ENCODE assay signal across 24 mouse cellular contexts in genomic region chr7:94283031-94283609, GRCm38 (mm10).
DNase-seq lines count a peak whose midpoint lies in the region; ATAC-seq lines count a peak whose summit lies in the region.
"Had no signal": no experiment of that assay in that cellular context is flagged by ENCODE, and none has a peak within 500 bp of the region (broad histone marks: within the 10 kb centered on the region; RNA-seq: fewer than 3 reads in every experiment).

No protein-coding gene starts in this region.

- H3K9ac ChIP-seq in forebrain, embryonic 12.5 days = no peak overlapping the region
- H3K9ac ChIP-seq in forebrain, embryonic 11.5 days (ENCODE audit: low read length) = no peak overlapping the region
- H3K9ac ChIP-seq in hindbrain, embryonic 16.5 days (ENCODE audit: low read depth, low read length) = no peak overlapping the region
- no peak overlapping the region for H3K9ac ChIP-seq in hindbrain, embryonic 12.5 days
- no peak overlapping the region for H3K9ac ChIP-seq in neural tube, embryonic 15.5 days (replicated peaks)
- H3K9ac ChIP-seq: limb, embryonic 15.5 days; liver, embryonic 14.5 days; lung, embryonic 14.5 days; stomach, embryonic 15.5 days had no signal

- H3K4me1 ChIP-seq in forebrain, embryonic 12.5 days = no peaks in the 10 kb centered on the region
- no peaks in the 10 kb centered on the region for H3K4me1 ChIP-seq in forebrain, embryonic 11.5 days (replicated peaks; ENCODE audit: control insufficient read depth, insufficient read depth, low read length)
- no peaks in the 10 kb centered on the region for H3K4me1 ChIP-seq in hindbrain, embryonic 16.5 days (ENCODE audit: control insufficient read depth, insufficient read depth, low read depth, low read length)
- H3K4me1 ChIP-seq in hindbrain, embryonic 12.5 days = no peaks in the 10 kb centered on the region
- H3K4me1 ChIP-seq in neural tube, embryonic 15.5 days = peaks cover 8% of the 10 kb centered on the region
- H3K4me1 ChIP-seq: heart, embryonic 10.5 days; limb, embryonic 15.5 days; megakaryocyte, embryonic 14.5 days; stomach, embryonic 15.5 days had no signal

- no peak overlapping the region for H3K27ac ChIP-seq in forebrain, embryonic 12.5 days
- no peak overlapping the region for H3K27ac ChIP-seq in forebrain, embryonic 11.5 days (ENCODE audit: low read depth, low read length)
- H3K27ac ChIP-seq in hindbrain, embryonic 16.5 days (ENCODE audit: low read depth, low read length) = no peak overlapping the region
- no peak overlapping the region for H3K27ac ChIP-seq in hindbrain, embryonic 12.5 days
- H3K27ac ChIP-seq in neural tube, embryonic 15.5 days (replicated peaks) = no peak overlapping the region
- H3K27ac ChIP-seq: gastrocnemius, adult 2 months; heart, embryonic 10.5 days; kidney, postnatal 0 days; limb, embryonic 15.5 days; liver, embryonic 14.5 days; stomach, embryonic 15.5 days had no signal

- no peak overlapping the region for H3K4me2 ChIP-seq in forebrain, embryonic 12.5 days
- no peak overlapping the region for H3K4me2 ChIP-seq in forebrain, embryonic 11.5 days (ENCODE audit: low read depth, low read length, severe bottlenecking)
- no peak overlapping the region for H3K4me2 ChIP-seq in hindbrain, embryonic 16.5 days (ENCODE audit: low read length)
- H3K4me2 ChIP-seq in hindbrain, embryonic 12.5 days (replicated peaks) = no peak overlapping the region
- no peak overlapping the region for H3K4me2 ChIP-seq in neural tube, embryonic 15.5 days
- H3K4me2 ChIP-seq: limb, embryonic 15.5 days; lung, embryonic 14.5 days; stomach, embryonic 15.5 days had no signal

- no peaks in the 10 kb centered on the region for H3K27me3 ChIP-seq in forebrain, embryonic 12.5 days
- no peaks in the 10 kb centered on the region for H3K27me3 ChIP-seq in forebrain, embryonic 11.5 days (ENCODE audit: control insufficient read depth, insufficient read depth, low read length)
- H3K27me3 ChIP-seq in hindbrain, embryonic 16.5 days (replicated peaks; ENCODE audit: control insufficient read depth, insufficient read depth, low read length) = no peaks in the 10 kb centered on the region
- no peaks in the 10 kb centered on the region for H3K27me3 ChIP-seq in hindbrain, embryonic 12.5 days
- no peaks in the 10 kb centered on the region for H3K27me3 ChIP-seq in neural tube, embryonic 15.5 days (replicated peaks)
- H3K27me3 ChIP-seq: limb, embryonic 15.5 days; megakaryocyte, embryonic 14.5 days; stomach, embryonic 15.5 days had no signal

- WGBS in forebrain, embryonic 12.5 days = 63% methylated on average over 3 of the region's 3 CpGs
- 70% methylated on average over 3 of the region's 3 CpGs for WGBS in forebrain, embryonic 11.5 days
- 45% methylated on average over 3 of the region's 3 CpGs for WGBS in hindbrain, embryonic 16.5 days
- whole genome bisulfite sequencing in hindbrain, embryonic 12.5 days = 60% methylated on average over 3 of the region's 3 CpGs
- 39% methylated on average over 3 of the region's 3 CpGs for WGBS in neural tube, embryonic 15.5 days

- no peak for DNase-seq in forebrain, embryonic 11.5 days (ENCODE audit: low spot score)
- peak; percentile 30 for DNase-seq in brain, adult 2 months (ENCODE audit: low read depth, low spot score)
- DNase-seq in gastrocnemius, postnatal 25 days = no peak
- DNase-seq in lung, postnatal 14 days = no peak
- DNase-seq: adrenal gland, postnatal 14 days; cerebellum, adult 9-10 months; gastrocnemius, adult 2 months; heart, postnatal 4 days; kidney, adult 2 months; left cerebral cortex, postnatal 4 days; lung, embryonic 14.5 days; lung, postnatal 36 days; thymus, postnatal 25 days had no signal

- ATAC-seq in forebrain, embryonic 12.5 days (ENCODE audit: low FRiP score) = 0 out of 2 replicates have a peak, but pooled peaks have one; percentile 17
- ATAC-seq in forebrain, embryonic 11.5 days (replicated peaks; ENCODE audit: low FRiP score) = no peak
- peak; percentile 58 for ATAC-seq in hindbrain, embryonic 16.5 days
- no peak for ATAC-seq in hindbrain, embryonic 12.5 days (ENCODE audit: low FRiP score)
- ATAC-seq in neural tube, embryonic 15.5 days (ENCODE audit: low FRiP score) = peak; percentile 66

- no peaks in the 10 kb centered on the region for H3K36me3 ChIP-seq in forebrain, embryonic 12.5 days (replicated peaks)
- H3K36me3 ChIP-seq in forebrain, embryonic 11.5 days (ENCODE audit: control insufficient read depth, insufficient read depth, low read length) = no peaks in the 10 kb centered on the region
- no peaks in the 10 kb centered on the region for H3K36me3 ChIP-seq in hindbrain, embryonic 16.5 days (ENCODE audit: control insufficient read depth, insufficient read depth, low read length)
- H3K36me3 ChIP-seq in hindbrain, embryonic 12.5 days = no peaks in the 10 kb centered on the region
- H3K36me3 ChIP-seq in neural tube, embryonic 15.5 days = no peaks in the 10 kb centered on the region
- H3K36me3 ChIP-seq: heart, embryonic 10.5 days; limb, embryonic 15.5 days; stomach, embryonic 15.5 days had no signal

- H3K4me3 ChIP-seq in forebrain, embryonic 12.5 days (replicated peaks) = no peak overlapping the region
- H3K4me3 ChIP-seq in forebrain, embryonic 11.5 days (ENCODE audit: low read depth, low read length) = no peak overlapping the region
- H3K4me3 ChIP-seq in hindbrain, embryonic 16.5 days (ENCODE audit: low read length) = no peak overlapping the region
- no peak overlapping the region for H3K4me3 ChIP-seq in hindbrain, embryonic 12.5 days
- no peak overlapping the region for H3K4me3 ChIP-seq in neural tube, embryonic 15.5 days (replicated peaks)
- H3K4me3 ChIP-seq: gastrocnemius, adult 2 months; heart, embryonic 10.5 days; limb, embryonic 15.5 days; megakaryocyte, embryonic 14.5 days; myocyte; stomach, embryonic 15.5 days had no signal

- no peaks in the 10 kb centered on the region for H3K9me3 ChIP-seq in forebrain, embryonic 12.5 days
- no peaks in the 10 kb centered on the region for H3K9me3 ChIP-seq in forebrain, embryonic 11.5 days (ENCODE audit: control insufficient read depth, low read length)
- H3K9me3 ChIP-seq in hindbrain, embryonic 16.5 days (ENCODE audit: control insufficient read depth, low read length) = no peaks in the 10 kb centered on the region
- H3K9me3 ChIP-seq in hindbrain, embryonic 12.5 days (replicated peaks) = no peaks in the 10 kb centered on the region
- H3K9me3 ChIP-seq in neural tube, embryonic 15.5 days (replicated peaks) = no peaks in the 10 kb centered on the region
- H3K9me3 ChIP-seq: heart, embryonic 10.5 days; limb, embryonic 15.5 days; megakaryocyte, embryonic 14.5 days; stomach, embryonic 15.5 days had no signal

Comparison
In these comparisons a context has a peak if more than half of its experiments do, and no peak if none do; other contexts are left out.
1. ATAC-seq: peak in forebrain, embryonic 12.5 days (single experiment), hindbrain, embryonic 16.5 days (single experiment) and neural tube, embryonic 15.5 days (single experiment); none in forebrain, embryonic 11.5 days (single experiment) and hindbrain, embryonic 12.5 days (single experiment).